Mouse (Mus musculus) myocyte (in vitro differentiated cells): ENCODE data around the gene Dnm2.

Experiments used
- POLR2A ChIP-seq: IDR thresholded peaks from one replicate; pipeline ENCODE4 v1.6.1; 2011; ENCODE audit warnings: low read depth, mild to moderate bottlenecking, control low read depth, moderate library complexity; ENCODE audit not compliant: insufficient read length
- SRF ChIP-seq: IDR thresholded peaks from one replicate; pipeline ENCODE4 v1.6.1; 2011; ENCODE audit warnings: low read depth; ENCODE audit not compliant: control insufficient read depth, insufficient read length

GRCm38 (mm10) chr9:21443853-21444252 lies 19.1 kb downstream of the Dnm2 start:
- TF ChIP-seq POLR2A (no peak), SRF (no peak)
